Mouse (Mus musculus) layer of hippocampus, postnatal 25 days (tissue): ENCODE measurements around the gene Pam16. TPM values are rescaled to one million over a fixed set of nuclear protein-coding genes. Genes with fewer than 3 reads are reported as not detected.

Source experiments
- DNase-seq, 2 experiments: peaks; one replicate each; pipeline ENCODE4 v3.0.0; 2022; ENCODE audit warnings: mixed read lengths in 2 of 2, low spot score in 1 of 2; ENCODE audit errors: extremely low spot score in 1 of 2
- total RNA-seq, 2 experiments: library from RNA; stranded (reverse); gene quantifications; 2 replicates each; pipeline ENCODE4 v1.2.3; 2021

The Pam16 gene
- total RNA-seq, 2 experiments from 2014 or later = 76.3 to 82.6 TPM

DNA sequence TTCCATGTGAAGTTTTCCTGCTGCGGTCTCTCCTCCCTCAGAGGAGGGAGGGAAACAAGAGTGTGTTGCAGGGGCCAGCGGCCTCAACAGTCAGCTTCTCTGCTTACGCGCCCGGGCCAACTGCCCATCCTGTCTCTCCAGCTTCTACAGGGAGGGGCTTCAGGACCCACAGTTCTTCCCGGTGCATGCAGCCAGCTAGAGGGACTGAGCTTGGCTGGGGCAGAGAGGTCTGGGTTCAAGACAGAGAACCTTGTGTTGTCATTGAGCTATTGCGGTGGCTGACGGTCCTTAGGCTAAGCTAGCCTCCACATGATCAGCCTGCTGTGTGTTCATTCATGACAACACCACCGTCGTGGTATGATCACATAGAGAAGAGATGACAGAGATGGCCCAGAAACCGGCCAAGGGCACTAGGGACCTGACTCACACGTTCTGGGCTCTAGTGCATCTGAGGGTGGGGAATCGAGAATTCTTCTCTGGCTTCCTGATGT is 22.9 kb upstream of the Pam16 start:
- DNase-seq = no peak

DNA sequence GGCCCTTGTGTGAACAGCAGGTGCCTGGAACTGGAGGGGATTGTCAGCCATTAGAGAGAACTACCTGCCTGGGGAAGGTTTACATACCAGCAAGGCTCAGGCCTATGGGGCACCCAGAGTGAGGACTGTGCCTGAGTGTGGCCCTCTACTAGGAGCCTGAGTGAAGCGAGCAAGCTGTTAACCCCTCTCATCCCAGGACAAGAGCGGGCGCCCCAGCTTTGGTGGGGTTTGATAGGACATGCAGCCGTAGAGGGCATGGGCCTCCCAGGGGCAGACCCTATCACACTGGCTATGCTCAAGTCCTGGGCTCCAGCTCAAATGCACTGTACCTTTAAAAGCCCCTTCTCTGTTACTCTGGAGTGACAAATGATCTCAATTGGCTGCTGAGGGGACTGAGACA is 22.0 kb upstream of the Pam16 start:
- DNase-seq = no peak

GRCm38 (mm10) chr16:4645867-4646266 is 21.1 kb upstream of the Pam16 start:
- DNase-seq = no peak

- peak; percentile 60 to 64 for DNase-seq
Observed at GRCm38 (mm10) chr16:4643670-4644419, 19.1 kb upstream of the Pam16 start.

DNA sequence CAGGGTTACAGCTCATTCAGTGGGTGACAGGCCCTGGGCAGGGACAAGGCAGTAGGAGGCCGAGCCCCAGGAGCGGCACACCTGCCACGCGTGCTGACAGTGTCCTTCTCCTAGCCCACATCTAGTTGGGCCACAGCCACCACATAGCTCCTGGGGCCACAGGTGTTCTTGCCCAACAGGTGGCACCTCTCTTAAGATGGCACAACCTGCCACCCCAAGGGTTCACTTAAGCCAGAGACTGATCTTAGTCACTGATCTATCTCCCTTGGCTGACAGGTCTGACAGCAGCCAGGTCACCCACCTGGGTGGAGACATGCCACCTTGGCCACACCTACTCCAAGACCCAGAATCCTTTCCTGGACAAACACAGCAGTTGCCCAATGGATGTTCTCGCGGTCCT is 18.1 kb upstream of the Pam16 start:
- no peak for DNase-seq

DNA sequence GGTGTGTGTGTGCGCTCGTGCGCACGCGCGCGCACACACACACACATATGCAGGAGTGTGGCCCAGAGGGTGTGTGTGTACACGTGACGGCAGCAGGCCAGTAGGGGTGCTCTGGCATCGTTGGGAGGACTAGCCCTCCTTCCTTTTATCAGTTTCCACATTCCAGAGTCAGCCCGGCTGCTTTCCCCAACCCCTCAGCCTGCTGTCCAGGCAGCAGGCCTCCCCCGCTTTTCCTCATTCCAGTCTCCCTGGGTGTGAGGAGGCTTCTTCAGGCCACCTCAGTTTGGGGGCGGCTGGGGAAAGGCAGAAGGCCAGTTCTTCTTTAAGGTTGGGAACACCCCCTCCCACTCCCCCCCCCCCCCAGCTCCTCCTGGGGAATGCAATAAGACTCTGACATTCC is 17.4 kb upstream of the Pam16 start:
- DNase-seq = no peak

- DNase-seq = no peak
Observed at GRCm38 (mm10) chr16:4641119-4641838, 16.5 kb upstream of the Pam16 start.

- DNase-seq = no peak
Observed at GRCm38 (mm10) chr16:4640267-4641005, 15.6 kb upstream of the Pam16 start.

DNA sequence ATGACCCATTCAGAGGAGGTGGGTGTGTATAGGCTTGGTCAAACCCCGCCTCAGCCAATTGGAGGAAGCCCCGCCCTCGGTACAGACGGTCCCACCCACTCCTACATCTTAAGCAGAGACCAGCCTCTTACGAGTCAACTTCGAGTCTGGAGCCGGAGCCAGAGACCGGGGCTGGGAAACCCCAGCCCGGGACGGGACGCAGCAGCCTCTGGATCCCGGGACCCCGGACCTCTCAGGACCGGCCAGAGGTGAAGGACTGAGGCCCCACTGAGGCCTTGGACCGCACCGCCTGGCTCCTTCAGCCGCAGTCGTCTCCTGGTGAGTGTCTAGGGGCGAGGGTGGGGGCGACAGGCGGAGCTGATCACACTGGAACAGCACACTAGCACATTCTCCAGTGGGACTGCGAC is 15.0 kb upstream of the Pam16 start, which contains the start of the genes Vasn and Dnaja3:
TSS of gene Vasn (plus strand) at position 111 of the 407 bp plus-strand sequence.
TSS of gene Dnaja3 (plus strand) at position 159 of the 407 bp plus-strand sequence.
- DNase-seq = peak; percentile 38 to 48

GRCm38 (mm10) chr16:4638891-4639390 is 14.2 kb upstream of the Pam16 start:
- no peak for DNase-seq

- DNase-seq = no peak
Observed at GRCm38 (mm10) chr16:4635760-4636159, 11.0 kb upstream of the Pam16 start.

GRCm38 (mm10) chr16:4634681-4635080 is 9.9 kb upstream of the Pam16 start:
- no peak for DNase-seq

GRCm38 (mm10) chr16:4633661-4634060 is 8.9 kb upstream of the Pam16 start:
- no peak for DNase-seq

GRCm38 (mm10) chr16:4632050-4632449 is 7.3 kb upstream of the Pam16 start:
- DNase-seq = no peak

DNA sequence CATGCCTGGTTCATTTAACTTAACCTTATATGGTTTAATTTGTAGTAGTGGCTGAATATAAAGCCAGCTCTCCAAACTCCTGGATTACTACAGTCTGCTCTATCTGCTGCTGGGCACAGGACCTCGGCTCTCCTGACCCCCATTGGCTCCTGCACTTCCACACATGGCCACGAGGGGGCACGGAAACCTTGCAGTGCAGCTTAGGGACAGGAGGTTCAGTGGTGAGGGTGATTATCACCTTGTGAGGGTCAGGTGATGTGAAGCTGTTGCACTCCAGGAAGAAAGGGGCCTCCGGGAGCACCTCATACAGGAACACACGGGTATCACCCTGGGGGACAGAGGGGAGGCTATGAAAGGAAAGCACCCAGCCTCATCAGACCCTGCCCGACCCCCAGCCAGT is 5.2 kb upstream of the Pam16 start:
- peak; percentile 61 to 88 for DNase-seq

DNA sequence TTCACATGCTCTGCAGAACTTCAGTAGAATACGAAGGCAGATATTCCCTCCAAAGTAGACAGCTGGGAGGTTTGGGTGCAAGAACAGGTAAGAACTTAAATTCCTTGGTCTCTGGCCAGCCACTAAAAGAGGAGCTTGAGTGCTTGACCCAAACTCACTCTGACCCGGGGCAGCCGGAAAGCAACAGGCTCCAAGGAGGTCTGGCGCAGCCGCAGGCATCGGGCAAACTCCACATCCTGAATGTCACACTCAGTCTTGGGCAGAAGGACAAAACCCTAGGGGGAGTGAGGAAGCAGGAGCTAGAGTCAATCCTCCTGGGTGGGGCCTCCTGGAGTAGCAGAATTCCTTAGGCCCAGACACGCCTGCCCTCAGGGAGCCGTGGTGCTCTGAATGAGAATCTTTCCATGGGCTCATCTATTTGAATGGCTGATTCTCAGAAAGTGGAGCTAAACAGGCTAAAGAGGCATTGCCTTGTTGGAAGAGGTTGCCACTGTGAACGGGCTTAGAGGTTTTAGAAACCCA is 4.2 kb upstream of the Pam16 start:
- DNase-seq = no peak

DNA sequence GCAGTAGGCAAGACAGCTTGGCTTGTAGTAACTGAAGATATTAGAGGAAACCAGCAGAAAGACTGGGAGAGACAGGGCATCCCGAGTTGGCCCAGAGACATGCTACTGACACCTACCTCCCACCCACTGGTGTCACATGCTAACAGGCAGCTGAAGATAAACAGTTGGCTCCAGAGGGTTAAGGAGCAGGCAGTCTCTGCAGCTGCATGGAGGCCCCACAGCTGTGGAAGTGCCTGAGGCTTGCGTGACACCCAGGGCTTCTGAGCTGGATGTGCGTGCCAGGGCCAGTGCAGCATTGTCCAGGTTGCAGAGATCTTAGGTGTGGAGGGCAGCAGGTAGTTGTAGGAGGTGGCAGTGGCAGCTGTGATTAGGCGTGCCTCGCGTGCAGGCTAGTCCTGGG is 2.3 kb upstream of the Pam16 start:
- DNase-seq = no peak

DNA sequence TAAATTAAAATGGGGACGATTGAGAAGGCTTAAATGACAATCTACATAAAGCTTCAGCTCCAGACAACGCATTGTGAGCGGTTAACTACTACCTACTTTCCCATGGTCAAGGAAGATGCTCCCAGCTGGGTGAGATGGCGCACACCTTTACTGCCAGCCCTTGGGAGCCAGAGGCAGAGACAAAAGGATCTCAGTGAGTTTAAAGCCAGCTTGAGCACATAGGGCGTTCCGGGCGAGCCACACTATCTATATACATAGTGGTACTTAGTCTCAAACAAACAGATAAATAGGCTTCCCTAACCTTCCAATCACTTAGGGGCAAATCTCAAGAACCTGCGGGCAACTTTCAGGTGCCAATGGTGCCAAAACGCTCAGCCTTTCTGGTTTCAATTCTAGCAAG is 714 bp downstream of the Pam16 start:
- no peak for DNase-seq

DNA sequence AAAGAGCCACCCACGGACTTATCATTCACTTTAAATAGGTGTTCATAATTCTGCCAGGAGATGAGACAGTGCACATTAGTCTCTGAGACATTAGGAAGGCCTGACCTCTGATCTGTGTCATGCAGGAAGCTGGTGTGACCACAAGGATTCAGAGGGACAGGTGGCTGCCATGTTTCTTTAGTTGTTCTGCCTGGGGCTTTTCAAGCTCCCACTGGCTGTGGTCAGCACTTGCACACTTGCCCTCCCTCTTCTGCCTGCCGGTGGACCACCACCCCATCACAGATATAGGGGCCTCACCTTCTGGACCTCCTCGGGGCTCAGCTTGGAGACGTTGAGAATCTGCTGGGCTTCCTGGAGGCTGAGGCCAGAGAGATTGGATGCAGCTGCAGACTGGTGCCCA is 8.0 kb downstream of the Pam16 start:
- no peak for DNase-seq

DNA sequence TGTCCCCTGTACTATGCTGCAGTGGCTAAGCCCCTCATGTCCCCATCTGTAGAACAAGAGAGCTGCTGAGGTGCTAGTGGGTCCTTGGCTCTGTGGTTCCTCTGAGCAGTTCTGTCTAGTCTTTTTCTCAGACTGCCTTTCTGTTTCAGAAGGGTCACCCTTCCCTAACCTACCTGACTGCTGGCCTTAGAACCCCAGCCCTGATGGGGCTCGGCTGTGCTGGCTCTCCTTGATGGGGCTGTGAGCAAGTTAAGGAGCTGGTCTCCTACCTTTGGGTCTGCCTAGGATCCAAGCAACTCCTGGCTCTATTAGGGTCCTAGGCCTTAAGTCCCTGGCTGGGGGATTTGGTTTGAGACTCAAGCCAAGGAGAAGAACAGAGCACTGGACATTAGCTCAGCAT is 9.5 kb downstream of the Pam16 start:
- no peak for DNase-seq

DNA sequence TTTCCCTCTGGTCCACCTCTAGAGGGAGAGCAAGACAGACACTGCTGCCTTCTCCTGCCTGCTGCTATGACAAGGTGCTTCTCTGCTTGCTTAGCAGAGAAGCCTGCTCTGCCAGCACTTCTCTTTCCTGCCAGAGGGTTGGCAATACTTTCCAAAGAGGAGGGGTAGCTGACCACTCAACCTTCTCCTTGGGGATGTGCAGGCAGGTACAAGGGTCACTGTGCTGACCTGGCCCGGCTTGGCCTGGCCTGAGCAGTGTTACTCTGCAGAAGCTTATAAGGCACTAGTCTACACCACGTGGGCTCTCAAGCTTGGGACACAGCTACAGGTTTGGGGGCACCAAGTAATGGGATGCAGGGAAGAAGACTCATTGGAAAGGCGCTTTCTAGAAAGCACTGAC is 10.1 kb downstream of the Pam16 start:
- DNase-seq = no peak
